Mouse (Mus musculus): ENCODE measurements around the gene Cyth1.

- TF ChIP-seq CTCF (IDR thresholded peaks at IDR 0.05; ENCODE audit: insufficient read depth, low read depth, low read length) (no peak), POLR2A (IDR thresholded peaks at IDR 0.05; ENCODE audit: insufficient read depth, low read depth, low read length) (no peak)
Observed at GRCm38 (mm10) chr11:118276328-118276727, 27.9 kb upstream of the Cyth1 start.

All from olfactory bulb, adult 2 months (tissue).